Mouse (Mus musculus) cerebellum, postnatal 36 days (tissue): ENCODE measurements around the gene Dact2.

Source experiments
- DNase-seq, 2 experiments: peaks; one replicate each; pipeline ENCODE4 v3.0.0; 2021 to 2022; ENCODE audit warnings: mixed read lengths in 2 of 2

The Dact2 gene

DNA sequence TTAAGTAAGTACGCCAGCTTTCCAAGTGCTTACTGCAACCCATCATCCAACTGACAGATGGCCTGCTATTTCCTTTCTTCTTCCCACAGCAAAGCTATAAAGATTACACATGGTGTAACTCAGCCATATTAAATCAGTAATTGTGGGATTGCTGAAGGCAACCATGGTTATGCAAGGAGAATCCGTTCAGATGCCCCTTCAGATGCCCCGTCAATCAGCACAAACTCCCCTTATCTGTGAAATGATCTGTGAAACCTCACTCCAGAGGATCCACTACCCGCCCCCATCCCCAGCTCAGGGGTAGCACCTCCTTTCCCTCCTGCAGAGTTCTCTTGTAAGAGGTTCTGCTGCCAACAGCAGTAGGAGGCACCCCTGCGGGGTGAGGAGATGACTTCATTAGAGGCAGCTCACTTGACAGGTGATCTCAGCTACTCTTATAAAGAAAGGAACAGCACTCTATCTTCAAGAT, 3.0 kb upstream of the Dact2 start:
- DNase-seq: no peak

- peak; percentile 68 to 71 for DNase-seq
Observed at GRCm38 (mm10) chr17:14206062-14206461, 2.0 kb upstream of the Dact2 start.

DNA sequence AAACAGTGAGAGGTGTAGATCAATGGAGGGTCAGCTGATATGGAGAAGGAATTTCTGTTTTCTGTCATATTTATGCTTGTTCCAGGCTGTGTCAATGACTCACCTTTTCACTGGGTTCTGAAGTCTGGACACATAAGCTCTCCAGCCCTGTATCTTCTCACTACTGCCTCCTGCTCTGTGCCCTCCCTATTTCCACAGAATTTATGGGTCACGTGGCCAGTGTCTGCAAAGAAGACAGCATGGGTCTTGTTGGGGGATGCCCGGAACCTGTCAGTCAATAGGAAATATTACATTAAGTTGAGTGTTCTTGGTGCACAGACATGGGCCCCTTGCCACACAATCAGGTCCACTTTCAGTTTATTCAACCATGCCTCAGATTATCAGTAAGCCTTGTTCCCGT, 1.1 kb upstream of the Dact2 start:
- no peak for DNase-seq

DNA sequence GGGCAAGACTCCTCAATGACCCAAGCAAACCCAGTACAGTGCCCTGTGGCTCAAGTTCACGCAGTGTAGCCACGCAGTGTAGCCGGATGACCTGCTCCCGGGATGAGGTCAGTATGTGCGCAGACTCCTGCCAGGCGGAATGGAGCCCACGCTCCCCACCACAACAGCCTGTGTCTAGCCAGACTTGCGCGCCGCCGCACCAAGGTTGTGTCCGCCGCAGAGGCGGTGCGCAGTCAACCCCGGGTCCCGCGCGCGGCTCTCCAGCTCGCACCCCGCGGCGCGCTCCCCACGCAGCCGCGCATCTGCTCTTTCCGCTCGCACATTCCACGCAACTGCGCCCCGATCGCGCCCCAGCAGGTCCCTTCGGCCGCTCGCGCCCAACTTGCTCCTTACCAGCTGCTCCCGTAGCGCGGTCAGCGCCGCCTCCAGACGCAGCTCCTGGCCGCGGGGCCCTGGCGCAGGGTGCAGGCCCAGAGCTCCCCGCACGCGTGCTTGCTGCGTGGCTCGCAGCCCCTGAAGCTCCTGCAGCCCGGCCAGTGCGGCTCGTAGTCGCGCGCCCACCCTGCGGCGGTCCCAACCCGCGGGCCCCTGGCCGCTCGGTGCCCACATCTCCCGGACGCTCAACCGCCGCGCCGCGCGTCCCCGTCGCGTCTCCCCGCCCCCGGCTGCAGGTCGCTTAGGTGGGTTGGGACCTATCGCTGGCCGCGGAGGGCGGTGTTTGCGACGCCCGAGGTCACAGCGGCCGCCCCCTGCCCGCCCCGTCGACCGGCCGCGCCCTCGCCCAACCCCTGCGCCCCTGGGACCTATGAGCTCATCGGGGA, 773 bp downstream of the Dact2 start:
- DNase-seq: peak in 1 of 2 experiments; percentile 10

DNA sequence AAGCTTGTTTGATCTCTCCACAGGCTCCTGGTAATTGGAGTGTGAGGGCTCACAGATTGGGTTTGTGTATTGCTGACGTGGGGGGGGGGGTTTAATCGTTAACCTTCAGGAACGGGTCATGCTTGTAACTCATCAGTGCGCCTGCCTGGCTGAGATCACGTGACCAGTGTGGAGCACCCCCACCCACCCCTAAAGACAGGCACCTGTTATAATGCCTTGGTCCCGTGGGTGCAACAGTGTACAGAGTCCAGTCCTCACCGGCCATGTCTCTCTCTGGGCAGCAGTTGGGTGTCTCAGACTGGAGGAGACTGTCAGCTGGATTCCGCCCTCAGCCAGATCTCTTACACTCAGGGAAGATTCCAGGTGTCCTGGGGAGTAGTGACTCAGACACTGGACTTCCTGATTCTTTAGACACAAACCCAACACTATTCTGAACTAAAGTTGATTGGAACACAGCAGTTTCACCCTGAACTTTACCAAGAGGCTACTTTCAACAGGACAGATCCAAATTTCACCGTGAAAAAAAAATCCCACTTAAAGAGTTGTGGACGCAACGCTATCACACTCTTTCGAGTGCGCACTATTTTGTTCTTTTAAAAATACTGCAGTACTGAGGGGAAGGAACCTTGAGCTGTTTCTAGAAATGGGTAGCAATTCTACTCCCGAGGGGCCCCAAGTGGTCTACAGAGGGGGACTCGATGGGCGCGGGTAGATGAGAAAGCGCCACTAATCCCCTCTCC, 1.6 kb downstream of the Dact2 start:
- DNase-seq: no peak

DNA sequence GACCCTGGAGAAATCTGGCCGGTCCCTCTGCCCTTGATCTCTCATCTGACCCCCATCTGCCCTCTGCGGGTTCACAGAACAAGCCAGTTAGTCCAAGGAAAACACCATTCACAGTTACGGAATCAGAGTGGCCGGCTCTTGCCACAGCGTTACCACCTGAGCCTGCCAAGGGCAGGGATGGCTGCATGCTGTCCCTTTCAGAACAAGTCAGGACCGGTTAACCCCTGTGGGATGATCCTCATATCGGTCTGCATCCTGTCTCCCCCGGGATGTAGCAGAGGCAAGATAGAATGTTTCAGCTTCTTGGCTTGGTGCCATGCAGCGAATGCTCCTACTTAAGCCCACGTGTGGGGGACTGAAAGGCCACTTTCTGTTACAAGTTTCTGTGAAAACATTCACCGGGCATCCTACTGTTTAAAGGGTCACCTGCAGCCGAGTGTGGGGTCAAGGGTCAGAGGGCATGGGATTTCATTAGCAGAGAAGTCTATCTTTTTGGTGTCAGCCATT, 2.8 kb downstream of the Dact2 start:
- no peak for DNase-seq

GRCm38 (mm10) chr17:14200206-14200605, 3.9 kb downstream of the Dact2 start:
- no peak for DNase-seq

DNA sequence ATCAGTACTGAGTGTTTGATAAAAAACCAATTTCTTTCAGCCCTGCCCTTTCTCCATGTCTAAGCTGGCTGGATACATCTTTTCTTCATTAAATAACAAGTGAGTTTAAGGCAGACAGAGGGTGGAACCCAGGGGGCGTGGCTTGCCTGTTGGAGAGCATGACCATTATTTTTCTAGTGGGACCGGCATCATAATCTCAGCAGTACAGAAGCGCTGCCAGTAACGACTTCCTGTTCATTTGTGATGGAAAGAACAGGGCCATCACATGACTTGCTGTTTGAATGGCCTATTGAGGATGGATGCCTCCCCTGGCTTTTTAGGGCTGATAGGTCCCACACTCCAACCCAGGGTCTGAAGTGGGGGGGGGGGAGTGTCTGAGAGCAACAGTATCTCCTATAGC, 4.5 kb downstream of the Dact2 start:
- DNase-seq: no peak

DNA sequence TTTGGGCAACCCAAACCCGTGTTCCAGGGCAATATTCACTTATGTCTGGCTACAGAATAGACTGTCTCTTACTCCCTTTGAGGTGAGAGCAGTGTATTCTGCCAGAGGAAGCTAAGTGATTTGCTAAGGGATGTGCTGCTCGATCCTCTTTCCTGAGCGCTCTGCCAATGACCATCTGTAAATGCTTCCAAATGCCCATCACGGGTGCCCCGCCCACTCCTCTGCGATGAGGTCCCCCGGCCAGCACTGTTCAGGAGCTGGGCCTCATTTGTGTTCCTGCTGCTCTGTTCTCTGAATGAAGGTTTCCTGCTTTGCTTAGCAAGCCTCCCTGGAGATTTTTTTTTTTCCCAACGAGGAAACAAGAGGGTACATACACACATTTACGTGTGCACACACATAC, 11.2 kb downstream of the Dact2 start:
- DNase-seq: no peak

GRCm38 (mm10) chr17:14192432-14192831, 11.7 kb downstream of the Dact2 start:
- no peak for DNase-seq

DNA sequence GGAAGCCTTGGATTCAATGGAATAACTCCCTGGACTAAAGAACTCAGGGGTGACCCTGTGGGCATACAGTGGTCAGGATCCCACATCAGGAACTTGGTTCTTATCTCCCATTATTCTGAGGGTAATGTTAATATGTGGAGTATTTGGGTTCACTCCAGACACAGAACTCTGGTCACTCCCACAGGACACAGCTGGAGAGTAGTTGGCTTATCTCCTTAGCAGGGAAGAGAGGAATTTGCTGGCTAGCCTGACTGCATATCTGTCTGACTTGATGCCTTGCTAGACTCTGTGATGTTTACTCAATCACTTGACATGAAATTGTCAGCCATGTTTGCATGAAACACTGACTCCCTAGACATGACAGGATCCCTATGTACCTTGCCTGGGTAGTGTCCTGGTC, 15.6 kb downstream of the Dact2 start:
- DNase-seq: no peak

DNA sequence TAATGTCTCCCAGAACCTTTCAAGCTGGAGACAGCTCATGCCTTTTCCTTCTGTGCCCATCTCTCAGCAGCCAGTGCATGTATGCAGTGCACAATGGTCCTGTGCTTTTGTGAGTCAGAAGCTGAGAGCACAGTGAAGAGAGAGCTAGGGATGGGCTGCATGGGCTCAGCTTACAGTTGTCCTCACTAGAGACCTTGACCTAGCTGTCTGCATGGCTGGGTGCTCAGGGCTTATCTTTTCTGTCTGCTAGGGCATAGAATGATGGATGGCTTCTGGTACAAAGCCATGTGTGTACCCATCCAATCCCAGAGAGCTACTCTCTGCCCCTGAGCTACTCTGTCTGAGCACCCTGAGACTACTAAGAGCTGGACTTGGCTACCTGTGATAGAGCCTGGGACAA, 17.0 kb downstream of the Dact2 start:
- no peak for DNase-seq

DNA sequence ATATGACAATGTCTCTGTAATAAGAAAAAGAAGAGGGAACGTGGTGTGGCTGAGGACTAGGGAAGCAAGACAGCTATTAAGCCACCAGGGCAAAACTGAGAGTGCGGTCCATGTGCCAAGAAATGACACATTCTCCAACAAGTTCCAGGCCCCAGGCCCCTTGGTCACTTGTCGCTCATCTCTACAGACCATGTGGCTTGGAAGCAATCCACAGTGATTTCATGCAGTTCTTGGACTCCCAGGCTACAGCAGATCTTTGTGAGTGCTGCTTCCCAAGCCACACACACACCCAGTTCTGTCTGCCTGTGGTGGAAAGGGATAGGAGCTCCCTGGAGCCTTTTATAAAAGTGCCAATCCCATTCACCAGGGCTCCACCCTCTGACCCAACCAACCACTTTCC, 17.9 kb downstream of the Dact2 start:
- no peak for DNase-seq

- no peak for DNase-seq
Observed at GRCm38 (mm10) chr17:14184192-14184814, 19.8 kb downstream of the Dact2 start.

- no peak for DNase-seq
Observed at GRCm38 (mm10) chr17:14183717-14184116, 20.4 kb downstream of the Dact2 start.

GRCm38 (mm10) chr17:14182860-14183259, 21.2 kb downstream of the Dact2 start:
- DNase-seq: no peak

DNA sequence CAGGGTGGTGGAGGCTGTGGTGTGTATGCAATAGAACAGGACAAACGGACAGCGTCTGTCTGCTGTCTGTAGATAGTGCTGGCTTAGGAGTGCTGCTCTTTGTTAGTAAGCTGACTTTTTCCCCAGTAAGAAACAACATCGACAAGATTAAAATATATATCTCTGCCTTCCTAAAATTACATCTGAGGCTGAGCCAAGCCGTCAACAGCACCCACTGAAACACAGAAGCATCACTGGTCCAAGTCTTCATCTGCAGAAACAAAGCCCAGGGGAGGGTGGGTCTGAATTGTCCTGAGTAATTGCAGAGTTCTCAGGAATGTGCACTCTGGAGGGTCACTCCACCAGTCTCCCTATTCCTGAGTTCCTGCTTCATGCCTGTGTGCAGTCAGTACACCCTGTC, 25.2 kb downstream of the Dact2 start:
- DNase-seq: no peak

- no peak for DNase-seq
Observed at GRCm38 (mm10) chr17:14178475-14178874, 25.6 kb downstream of the Dact2 start.

DNA sequence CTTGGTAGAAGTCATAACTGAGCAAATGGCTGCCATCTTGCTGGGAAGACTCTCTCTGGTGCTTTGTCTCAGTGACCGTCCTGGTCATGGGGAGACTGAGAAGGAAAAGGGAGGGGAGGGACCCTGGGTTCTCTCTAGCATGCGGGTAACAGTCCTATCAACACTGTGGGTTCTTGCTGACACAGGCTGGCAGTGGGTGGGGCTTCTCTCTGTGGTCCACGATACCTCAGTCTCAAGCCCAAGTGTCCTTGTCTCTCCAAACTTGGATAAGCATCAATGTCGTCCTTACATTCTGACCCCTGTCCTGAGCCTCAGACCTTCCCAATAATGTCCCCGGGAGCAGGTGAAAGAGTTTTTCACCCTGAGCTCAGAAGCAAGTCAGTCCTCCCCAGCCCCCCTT, 26.1 kb downstream of the Dact2 start:
- no peak for DNase-seq

- DNase-seq: no peak
Observed at GRCm38 (mm10) chr17:14177018-14177417, 27.1 kb downstream of the Dact2 start.

DNA sequence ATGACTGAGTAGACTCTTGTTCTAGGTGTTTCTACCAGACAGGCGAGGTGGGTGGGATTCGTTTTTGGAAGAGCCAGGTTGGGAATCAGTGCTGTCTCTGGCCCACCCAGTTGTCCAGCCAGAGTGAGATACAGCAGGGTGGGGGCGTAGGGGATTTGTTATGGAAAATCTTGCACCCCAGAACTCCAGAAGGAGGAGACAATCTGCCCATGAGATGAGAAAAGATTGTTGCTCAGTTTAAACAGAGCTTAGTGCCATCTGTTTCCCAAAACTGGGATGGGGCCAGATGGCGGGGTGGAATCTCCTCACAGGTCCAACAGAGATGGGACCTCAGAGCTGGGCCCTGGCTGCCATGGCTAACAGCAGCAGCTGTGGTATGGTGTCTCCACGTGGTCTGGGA, 28.4 kb downstream of the Dact2 start:
- DNase-seq: peak in 1 of 2 experiments; percentile 25

DNA sequence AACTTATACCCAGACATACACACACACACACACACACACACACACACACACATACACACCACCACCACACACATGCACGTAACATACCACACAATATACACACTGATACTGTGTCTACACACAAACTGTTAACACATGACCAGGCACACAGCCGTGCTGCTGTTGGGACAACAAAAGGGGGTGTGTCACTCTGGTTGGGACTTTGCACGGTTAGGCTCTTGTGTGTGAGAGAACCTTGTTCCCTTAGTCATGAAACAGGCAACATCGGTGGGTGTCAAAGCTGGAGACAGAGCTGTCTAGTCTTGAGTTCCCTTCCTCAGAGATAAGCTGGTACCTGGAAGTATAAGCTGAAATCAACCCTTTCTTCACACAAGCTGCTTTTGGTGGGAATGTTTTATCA, 29.1 kb downstream of the Dact2 start:
- no peak for DNase-seq

GRCm38 (mm10) chr17:14174401-14174800, 29.7 kb downstream of the Dact2 start:
- no peak for DNase-seq

DNA sequence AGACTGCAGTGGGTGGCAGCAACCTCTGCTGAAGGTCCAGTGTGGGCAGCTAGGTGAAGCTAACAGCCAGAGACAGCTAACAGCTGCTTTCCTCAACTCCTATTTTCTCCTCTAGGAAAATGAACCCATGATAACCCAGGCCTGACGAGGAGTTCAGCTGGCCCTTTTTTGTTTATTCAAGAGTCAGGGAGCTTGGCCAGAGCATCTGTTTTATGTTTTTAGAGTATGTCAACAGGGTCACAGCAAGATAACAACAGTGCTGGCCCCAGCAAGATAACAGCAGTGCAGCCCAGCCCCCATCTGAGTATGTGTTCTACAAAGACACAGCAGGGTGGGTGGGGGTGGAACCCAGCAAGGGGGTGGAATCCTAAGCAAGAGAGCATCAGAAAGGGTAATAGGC, 30.6 kb downstream of the Dact2 start:
- DNase-seq: no peak
